Comparison of ENCODE assay signal across 8 mouse cellular contexts in the genomic region with DNA sequence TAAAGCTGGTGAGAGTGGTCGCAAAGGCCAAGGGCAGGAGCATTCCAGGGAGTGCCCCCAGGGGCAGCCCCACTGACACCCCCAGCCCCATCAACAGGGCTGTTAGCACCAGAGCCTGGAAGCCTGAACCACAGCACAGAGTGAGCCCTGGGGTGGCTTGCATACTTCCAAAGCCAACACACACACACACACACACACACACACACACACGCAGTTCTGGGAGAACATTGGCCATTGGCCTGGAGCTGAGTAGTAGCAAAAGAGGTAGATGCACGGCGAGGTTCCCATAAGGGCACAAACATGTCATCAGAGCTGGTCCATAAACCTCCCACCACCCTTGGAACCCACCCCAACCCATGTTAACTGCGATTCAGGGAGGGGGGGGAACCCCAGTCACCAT. TPM values are rescaled to one million over a fixed set of nuclear protein-coding genes. Genes with fewer than 3 reads are reported as not detected.
A peak's percentile ranks its signal among the peaks of the same experiment; 100 is the strongest.
DNase-seq lines count a peak whose midpoint lies in the region; ATAC-seq and TF ChIP-seq lines count a peak whose summit lies in the region.

No protein-coding gene starts in this region.

- peaks cover 25% of the 10 kb centered on the region for H3K4me1 ChIP-seq in heart, embryonic 16.5 days (ENCODE audit: control insufficient read depth, insufficient read depth, low read length)
- peaks cover 0 to 13% of the 10 kb centered on the region in 2 experiments; a peak in 3 of 4 replicates for H3K4me1 ChIP-seq in MEL (ENCODE audit: control insufficient read depth in 1 of 2, insufficient read depth in 2 of 2, low read length in 2 of 2)
- H3K4me1 ChIP-seq in hindbrain, embryonic 11.5 days (replicated peaks; ENCODE audit: control insufficient read depth, insufficient read depth, low read length) = peaks cover 12% of the 10 kb centered on the region
- H3K4me1 ChIP-seq in midbrain, embryonic 10.5 days = peaks cover 46% of the 10 kb centered on the region

- no peak for ATAC-seq in heart, embryonic 16.5 days (replicated peaks; ENCODE audit: extremely low read depth, insufficient read depth, low FRiP score)
- no peak for ATAC-seq in hindbrain, embryonic 11.5 days (ENCODE audit: low FRiP score)
- no peak for ATAC-seq in monocyte, adult 5-6 weeks (replicated peaks; ENCODE audit: insufficient number of reproducible peaks, low FRiP score, low TSS enrichment, poor library complexity, severe bottlenecking)

- TF ChIP-seq EP300 in MEL (IDR thresholded peaks at IDR 0.05; ENCODE audit: low read depth in 1 of 2, low read length in 2 of 2) = no peak

- intact Hi-C loops in heart, postnatal 36 days (cut with DNase I) = no loop called here

- 24% methylated on average over 5 of the region's 5 CpGs for WGBS in heart, embryonic 16.5 days
- WGBS in hindbrain, embryonic 11.5 days = 35% methylated on average over 5 of the region's 5 CpGs
- WGBS in midbrain, embryonic 10.5 days = 41% methylated on average over 5 of the region's 5 CpGs

- H3K9me3 ChIP-seq in heart, embryonic 16.5 days (replicated peaks; ENCODE audit: control insufficient read depth, low read length) = no peaks in the 10 kb centered on the region
- H3K9me3 ChIP-seq in MEL (replicated peaks; ENCODE audit: insufficient read depth, low read length) = no peaks in the 10 kb centered on the region
- no peaks in the 10 kb centered on the region for H3K9me3 ChIP-seq in hindbrain, embryonic 11.5 days (ENCODE audit: control insufficient read depth, low read length)
- H3K9me3 ChIP-seq in midbrain, embryonic 10.5 days (replicated peaks) = no peaks in the 10 kb centered on the region

- TF ChIP-seq POLR2A in MEL (IDR thresholded peaks at IDR 0.05; ENCODE audit: control insufficient read depth in 1 of 2, insufficient read depth in 1 of 2, low read depth in 1 of 2, low read length in 2 of 2, poor library complexity in 1 of 2) = no peak

- peaks cover 12% of the 10 kb centered on the region for H3K79me2 ChIP-seq in MEL (ENCODE audit: control insufficient read depth, insufficient read depth, low read length, poor library complexity)

- H3K27ac ChIP-seq in heart, embryonic 16.5 days (ENCODE audit: low read length) = no peak overlapping the region
- H3K27ac ChIP-seq in MEL (ENCODE audit: control insufficient read depth, low read depth, low read length) = no peak overlapping the region
- H3K27ac ChIP-seq in hindbrain, embryonic 11.5 days (ENCODE audit: low read depth, low read length) = peak overlapping the region; percentile 82; the same call in 1 of the 2 replicates
- peak overlapping the region; percentile 88 for H3K27ac ChIP-seq in midbrain, embryonic 10.5 days (replicated peaks)

- no peak for DNase-seq in heart, postnatal 36 days
- DNase-seq in MEL (ENCODE audit: low read depth, low spot score) = no peak
- DNase-seq in hindbrain, embryonic 11.5 days (ENCODE audit: low spot score) = no peak
- no peak for DNase-seq in midbrain, embryonic 10.5 days (ENCODE audit: low spot score)
- DNase-seq in urinary bladder, postnatal 10 days (ENCODE audit: low spot score) = no peak
- DNase-seq in frontal cortex, adult 2 months (ENCODE audit: extremely low spot score in 1 of 2, low spot score in 1 of 2) = no peak

- H3K27me3 ChIP-seq in heart, embryonic 16.5 days (ENCODE audit: control insufficient read depth, insufficient read depth, low read length) = no peaks in the 10 kb centered on the region
- no peaks in the 10 kb centered on the region for H3K27me3 ChIP-seq in MEL (ENCODE audit: control insufficient read depth in 1 of 2, insufficient read depth in 2 of 2, low read length in 2 of 2)
- no peaks in the 10 kb centered on the region for H3K27me3 ChIP-seq in hindbrain, embryonic 11.5 days (ENCODE audit: control insufficient read depth, insufficient read depth, low read length)
- H3K27me3 ChIP-seq in midbrain, embryonic 10.5 days (ENCODE audit: low read depth, poor library complexity, severe bottlenecking) = no peaks in the 10 kb centered on the region

- peak overlapping the region; percentile 73 for H3K9ac ChIP-seq in heart, embryonic 16.5 days (ENCODE audit: low read length)
- H3K9ac ChIP-seq in MEL (ENCODE audit: control insufficient read depth, low read depth, low read length, poor library complexity, severe bottlenecking) = peak overlapping the region; percentile 75
- H3K9ac ChIP-seq in hindbrain, embryonic 11.5 days (ENCODE audit: low read depth, low read length) = peak overlapping the region; percentile 76

- no peak for TF ChIP-seq CTCF in MEL (IDR thresholded peaks at IDR 0.05 in 2 of 3, conservative IDR thresholded peaks at IDR 0.05 in 1 of 3; ENCODE audit: control insufficient read depth in 1 of 3, insufficient read depth in 1 of 3, low read depth in 2 of 3, low read length in 3 of 3, poor library complexity in 1 of 3, severe bottlenecking in 1 of 3)

- peak overlapping the region; percentile 95 for H3K4me2 ChIP-seq in heart, embryonic 16.5 days (ENCODE audit: low read depth, low read length)
- H3K4me2 ChIP-seq in hindbrain, embryonic 11.5 days (replicated peaks; ENCODE audit: low read depth, low read length) = peak overlapping the region; percentile 94

- TF ChIP-seq RAD21 in MEL (IDR thresholded peaks at IDR 0.05; ENCODE audit: low read depth, low read length) = no peak

- peak overlapping the region; percentile 54 for H3K4me3 ChIP-seq in heart, embryonic 16.5 days (ENCODE audit: low read length)
- peak overlapping the region; percentile 40 to 49; a peak in 3 of 4 replicates for H3K4me3 ChIP-seq in MEL (ENCODE audit: control insufficient read depth in 1 of 2, insufficient read depth in 1 of 2, low read depth in 2 of 2, low read length in 2 of 2)
- H3K4me3 ChIP-seq in hindbrain, embryonic 11.5 days (ENCODE audit: low read depth, low read length) = peak overlapping the region; percentile 56
- H3K4me3 ChIP-seq in midbrain, embryonic 10.5 days = peak overlapping the region; percentile 73

- peaks cover 21% of the 10 kb centered on the region for H3K36me3 ChIP-seq in heart, embryonic 16.5 days (ENCODE audit: control insufficient read depth, insufficient read depth)
- peaks cover 0 to 6% of the 10 kb centered on the region in 2 experiments; a peak in 1 of 4 replicates for H3K36me3 ChIP-seq in MEL (ENCODE audit: control insufficient read depth in 1 of 2, insufficient read depth in 2 of 2, low read length in 2 of 2)
- 0 out of 2 replicates have a peak, but pooled peaks cover 5% of the 10 kb centered on the region for H3K36me3 ChIP-seq in hindbrain, embryonic 11.5 days (ENCODE audit: control insufficient read depth, insufficient read depth, low read length)
- H3K36me3 ChIP-seq in midbrain, embryonic 10.5 days = peaks cover 44% of the 10 kb centered on the region

RNA-seq across cellular contexts. Expression of a gene that starts 1.6 kb away (rescaled TPM):
- polyA plus RNA-seq in heart, embryonic 16.5 days (2015; fragmentation: Nextera tagmentation; extraction: Ambion mirVana) = 6.6 and 8.7 TPM in 2 replicates
- total RNA-seq in heart, postnatal 36 days (2021) = 1 to 10 TPM; 3.0 to 3.7 TPM
- 7.6 and 8.0 TPM in 2 replicates for total RNA-seq in MEL (2012; rRNA removed)
- 10 to 100 TPM in 1 of 2 experiments, not detected in 1; 13.1 TPM for polyA plus RNA-seq in MEL (2012; ENCODE audit: insufficient read depth in 1 of 2, insufficient read length in 2 of 2, low read depth in 1 of 2, low replicate concordance in 2 of 2, missing spikeins in 1 of 2)
- polyA plus RNA-seq in hindbrain, embryonic 11.5 days (2014; fragmentation: Nextera tagmentation; extraction: Ambion mirVana) = 36.0 and 38.1 TPM in 2 replicates
- 37.3 and 41.9 TPM in 2 replicates for polyA plus RNA-seq in midbrain, embryonic 10.5 days (2016; fragmentation: Nextera tagmentation; extraction: Ambion mirVana)
- 50.2 and 52.4 TPM in 2 replicates for polyA plus RNA-seq in frontal cortex, adult 2 months (2012; rRNA removed)
- 5.5 to 18.5 TPM (median 8.9 TPM) in 3 replicates for total RNA-seq in monocyte, adult 5-6 weeks (2017)

RNA-seq across cellular contexts. Expression of a gene that starts 5.6 kb away (rescaled TPM):
- 21.8 and 24.7 TPM in 2 replicates for polyA plus RNA-seq in heart, embryonic 16.5 days (2015; fragmentation: Nextera tagmentation; extraction: Ambion mirVana)
- 10 to 100 TPM; 11.3 to 11.5 TPM for total RNA-seq in heart, postnatal 36 days (2021)
- 26.3 and 37.3 TPM in 2 replicates for total RNA-seq in MEL (2012; rRNA removed)
- polyA plus RNA-seq in MEL (2012; ENCODE audit: insufficient read depth in 1 of 2, insufficient read length in 2 of 2, low read depth in 1 of 2, low replicate concordance in 2 of 2, missing spikeins in 1 of 2) = 10 to 100 TPM in 1 of 2 experiments, not detected in 1; 27.0 TPM
- 39.7 and 41.1 TPM in 2 replicates for polyA plus RNA-seq in hindbrain, embryonic 11.5 days (2014; fragmentation: Nextera tagmentation; extraction: Ambion mirVana)
- polyA plus RNA-seq in midbrain, embryonic 10.5 days (2016; fragmentation: Nextera tagmentation; extraction: Ambion mirVana) = 36.6 and 37.2 TPM in 2 replicates
- polyA plus RNA-seq in frontal cortex, adult 2 months (2012; rRNA removed) = 48.4 and 51.7 TPM in 2 replicates
- total RNA-seq in monocyte, adult 5-6 weeks (2017) = 4.8 to 9.3 TPM (median 8.4 TPM) in 3 replicates

RNA-seq across cellular contexts. Expression of a gene that starts 8.9 kb away (rescaled TPM):
- 354 and 453 TPM in 2 replicates for polyA plus RNA-seq in heart, embryonic 16.5 days (2015; fragmentation: Nextera tagmentation; extraction: Ambion mirVana)
- 100 to 1,000 TPM; 556 to 559 TPM for total RNA-seq in heart, postnatal 36 days (2021)
- total RNA-seq in MEL (2012; rRNA removed) = 2,020 and 2,413 TPM in 2 replicates
- polyA plus RNA-seq in MEL (2012; ENCODE audit: insufficient read depth in 1 of 2, insufficient read length in 2 of 2, low read depth in 1 of 2, low replicate concordance in 2 of 2, missing spikeins in 1 of 2) = 1,000 to 10,000 TPM in 1 of 2 experiments, not detected in 1; 2,967 TPM
- 749 and 751 TPM in 2 replicates for polyA plus RNA-seq in hindbrain, embryonic 11.5 days (2014; fragmentation: Nextera tagmentation; extraction: Ambion mirVana)
- 711 and 835 TPM in 2 replicates for polyA plus RNA-seq in midbrain, embryonic 10.5 days (2016; fragmentation: Nextera tagmentation; extraction: Ambion mirVana)
- 873 and 951 TPM in 2 replicates for polyA plus RNA-seq in frontal cortex, adult 2 months (2012; rRNA removed)
- 2,354 to 3,035 TPM (median 2,719 TPM) in 3 replicates for total RNA-seq in monocyte, adult 5-6 weeks (2017)

RNA-seq across cellular contexts. Expression of a gene that starts 9.0 kb away (rescaled TPM):
- 60.4 and 67.4 TPM in 2 replicates for polyA plus RNA-seq in heart, embryonic 16.5 days (2015; fragmentation: Nextera tagmentation; extraction: Ambion mirVana)
- 10 to 100 TPM; 36.2 to 39.7 TPM for total RNA-seq in heart, postnatal 36 days (2021)
- 65.1 and 81.6 TPM in 2 replicates for total RNA-seq in MEL (2012; rRNA removed)
- polyA plus RNA-seq in MEL (2012; ENCODE audit: insufficient read depth in 1 of 2, insufficient read length in 2 of 2, low read depth in 1 of 2, low replicate concordance in 2 of 2, missing spikeins in 1 of 2) = 10 to 100 TPM in 1 of 2 experiments, not detected in 1; 98.7 TPM
- polyA plus RNA-seq in hindbrain, embryonic 11.5 days (2014; fragmentation: Nextera tagmentation; extraction: Ambion mirVana) = 81.7 and 86.6 TPM in 2 replicates
- polyA plus RNA-seq in midbrain, embryonic 10.5 days (2016; fragmentation: Nextera tagmentation; extraction: Ambion mirVana) = 85.3 and 88.4 TPM in 2 replicates
- polyA plus RNA-seq in frontal cortex, adult 2 months (2012; rRNA removed) = 44.3 and 44.4 TPM in 2 replicates
- total RNA-seq in monocyte, adult 5-6 weeks (2017) = 10.1 to 30.8 TPM (median 29.6 TPM) in 3 replicates

RNA-seq across cellular contexts. Expression of a gene that starts 10.5 kb away (rescaled TPM):
- polyA plus RNA-seq in heart, embryonic 16.5 days (2015; fragmentation: Nextera tagmentation; extraction: Ambion mirVana) = 49.0 and 50.7 TPM in 2 replicates
- 10 to 100 TPM; 23.9 to 25.0 TPM for total RNA-seq in heart, postnatal 36 days (2021)
- total RNA-seq in MEL (2012; rRNA removed) = 29.4 and 30.9 TPM in 2 replicates
- polyA plus RNA-seq in MEL (2012; ENCODE audit: insufficient read depth in 1 of 2, insufficient read length in 2 of 2, low read depth in 1 of 2, low replicate concordance in 2 of 2, missing spikeins in 1 of 2) = 10 to 100 TPM in 1 of 2 experiments, not detected in 1; 60.5 TPM
- polyA plus RNA-seq in hindbrain, embryonic 11.5 days (2014; fragmentation: Nextera tagmentation; extraction: Ambion mirVana) = 47.4 and 49.7 TPM in 2 replicates
- polyA plus RNA-seq in midbrain, embryonic 10.5 days (2016; fragmentation: Nextera tagmentation; extraction: Ambion mirVana) = 68.0 and 77.3 TPM in 2 replicates
- polyA plus RNA-seq in frontal cortex, adult 2 months (2012; rRNA removed) = 98.8 and 105 TPM in 2 replicates
- 61.1 to 80.8 TPM (median 75.6 TPM) in 3 replicates for total RNA-seq in monocyte, adult 5-6 weeks (2017)

Comparison
In these comparisons a context has a peak if more than half of its experiments do, and no peak if none do; other contexts are left out.
1. H3K27ac ChIP-seq: peak in hindbrain, embryonic 11.5 days (single experiment) and midbrain, embryonic 10.5 days (single experiment); none in heart, embryonic 16.5 days (single experiment) and MEL (single experiment).
2. Peak in every context shown above with its lines, with median percentiles within 50 percentile points of each other: H3K4me3 ChIP-seq and H3K9ac ChIP-seq.